ENCODE assay signal across 21 mouse cellular contexts in the genomic region with DNA sequence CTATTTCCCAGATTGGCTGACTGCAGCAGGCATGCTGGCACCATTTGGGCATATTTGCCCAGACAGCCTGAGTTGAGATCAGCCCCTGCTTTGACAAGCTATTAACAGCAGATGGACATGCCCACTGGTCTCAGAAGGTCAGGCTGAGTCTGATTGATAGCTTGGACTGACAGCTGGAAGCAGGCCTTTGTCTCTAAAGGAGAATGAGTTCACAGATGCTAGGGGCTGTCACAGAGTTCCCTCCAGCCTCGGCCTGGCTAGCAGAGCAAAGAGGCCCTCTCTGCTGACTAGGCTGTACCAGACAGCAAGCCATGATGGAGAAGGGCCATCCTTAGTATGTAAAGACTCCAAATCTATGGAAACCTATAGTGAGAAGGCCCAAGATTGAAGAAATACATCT.
DNase-seq lines count a peak whose midpoint lies in the region; ATAC-seq lines count a peak whose summit lies in the region.
"Had no signal": no experiment of that assay in that cellular context is flagged by ENCODE, and none has a peak within 500 bp of the region (broad histone marks: within the 10 kb centered on the region; RNA-seq: fewer than 3 reads in every experiment).

No protein-coding gene starts in this region.

- no peak for ATAC-seq in heart, embryonic 14.5 days (ENCODE audit: insufficient number of reproducible peaks, insufficient read depth, low FRiP score, low read depth)
- no peak for ATAC-seq in midbrain, embryonic 13.5 days
- peak; percentile 45; the same call in 1 of the 2 replicates for ATAC-seq in neural tube, embryonic 11.5 days (ENCODE audit: insufficient read depth, low FRiP score, low TSS enrichment)
- ATAC-seq: CD4-positive, CD25-positive, alpha-beta regulatory T cell, adult 4 months; Patski had no signal

- no peak overlapping the region for H3K4me3 ChIP-seq in heart, embryonic 14.5 days (ENCODE audit: control insufficient read depth in 1 of 2, insufficient read depth in 1 of 2, low read depth in 1 of 2, low read length in 2 of 2)
- H3K4me3 ChIP-seq in midbrain, embryonic 10.5 days: no peak overlapping the region
- H3K4me3 ChIP-seq in midbrain, embryonic 13.5 days (replicated peaks): no peak overlapping the region
- no peak overlapping the region for H3K4me3 ChIP-seq in neural tube, embryonic 11.5 days (ENCODE audit: low read depth, low read length)
- H3K4me3 ChIP-seq: forebrain, embryonic 10.5 days; layer of hippocampus, adult 2 months; lung, embryonic 15.5 days had no signal

- peak overlapping the region; percentile 66 to 82 for H3K27ac ChIP-seq in heart, embryonic 14.5 days (replicated peaks in 1 of 2; ENCODE audit: control insufficient read depth in 1 of 2, insufficient read depth in 1 of 2, low read depth in 2 of 2, low read length in 2 of 2)
- H3K27ac ChIP-seq in midbrain, embryonic 10.5 days (replicated peaks): peak overlapping the region; percentile 64
- H3K27ac ChIP-seq in midbrain, embryonic 13.5 days: no peak overlapping the region
- H3K27ac ChIP-seq in neural tube, embryonic 11.5 days (ENCODE audit: low read depth, low read length): no peak overlapping the region
- H3K27ac ChIP-seq: forebrain, embryonic 10.5 days; layer of hippocampus, adult 2 months; liver, embryonic 14.5 days; lung, embryonic 15.5 days; macrophage had no signal

- H3K27me3 ChIP-seq in heart, embryonic 14.5 days (ENCODE audit: control insufficient read depth, insufficient read depth, low read length): no peaks in the 10 kb centered on the region
- peaks cover 11% of the 10 kb centered on the region; the same call in 1 of the 2 replicates for H3K27me3 ChIP-seq in midbrain, embryonic 10.5 days (ENCODE audit: low read depth, poor library complexity, severe bottlenecking)
- no peaks in the 10 kb centered on the region for H3K27me3 ChIP-seq in midbrain, embryonic 13.5 days
- H3K27me3 ChIP-seq in neural tube, embryonic 11.5 days (ENCODE audit: control insufficient read depth, insufficient read depth, low read length): no peaks in the 10 kb centered on the region
- H3K27me3 ChIP-seq: lung, embryonic 15.5 days; Patski had no signal

- WGBS in heart, embryonic 14.5 days: 26% methylated on average over 1 of the region's 1 CpGs
- WGBS in midbrain, embryonic 10.5 days: 29% methylated on average over 1 of the region's 1 CpGs
- 3% methylated on average over 1 of the region's 1 CpGs for WGBS in midbrain, embryonic 13.5 days
- 0% methylated on average over 1 of the region's 1 CpGs for WGBS in neural tube, embryonic 11.5 days

- no peak overlapping the region for H3K9ac ChIP-seq in heart, embryonic 14.5 days (ENCODE audit: low read length)
- no peak overlapping the region for H3K9ac ChIP-seq in midbrain, embryonic 13.5 days (replicated peaks)
- no peak overlapping the region for H3K9ac ChIP-seq in neural tube, embryonic 11.5 days (ENCODE audit: low read length)
- H3K9ac ChIP-seq: liver, embryonic 14.5 days; lung, embryonic 15.5 days had no signal

- no peaks in the 10 kb centered on the region for H3K36me3 ChIP-seq in heart, embryonic 14.5 days (ENCODE audit: control insufficient read depth, insufficient read depth, low read length)
- H3K36me3 ChIP-seq in midbrain, embryonic 10.5 days: no peaks in the 10 kb centered on the region
- H3K36me3 ChIP-seq in midbrain, embryonic 13.5 days: no peaks in the 10 kb centered on the region
- H3K36me3 ChIP-seq in neural tube, embryonic 11.5 days (ENCODE audit: control insufficient read depth, insufficient read depth, low read length): no peaks in the 10 kb centered on the region
- H3K36me3 ChIP-seq: forebrain, embryonic 10.5 days; lung, embryonic 15.5 days had no signal

- intact Hi-C loops in heart, postnatal 14 days (cut with DNase I): no loop called here

- peaks cover 48 to 64% of the 10 kb centered on the region in 2 experiments for H3K4me1 ChIP-seq in heart, embryonic 14.5 days (ENCODE audit: control insufficient read depth in 2 of 2, insufficient read depth in 2 of 2, low read length in 2 of 2)
- H3K4me1 ChIP-seq in midbrain, embryonic 10.5 days: peaks cover 46% of the 10 kb centered on the region
- H3K4me1 ChIP-seq in midbrain, embryonic 13.5 days (replicated peaks): peaks cover 42% of the 10 kb centered on the region
- peaks cover 18% of the 10 kb centered on the region for H3K4me1 ChIP-seq in neural tube, embryonic 11.5 days (ENCODE audit: control insufficient read depth, insufficient read depth, low read length)

- peak; percentile 48 for DNase-seq in embryo, embryonic 10 days (ENCODE audit: low spot score)
- no peak for DNase-seq in embryo, embryonic 11 days
- DNase-seq in heart, postnatal 14 days: no peak
- DNase-seq in midbrain, embryonic 10.5 days (ENCODE audit: low spot score): no peak
- no peak for DNase-seq in neural tube, embryonic 11.5 days (ENCODE audit: low spot score)
- no peak for DNase-seq in spleen, adult 18-20 months
- DNase-seq: adrenal gland, adult 8-10 months; cerebellum, adult 9-11 months; kidney, adult 8-10 months; kidney, postnatal 14 days; layer of hippocampus, postnatal 36 days; thymus, adult 2 months had no signal

- H3K9me3 ChIP-seq in heart, embryonic 14.5 days (ENCODE audit: control insufficient read depth, low read length): no peaks in the 10 kb centered on the region
- H3K9me3 ChIP-seq in midbrain, embryonic 10.5 days (replicated peaks): no peaks in the 10 kb centered on the region
- H3K9me3 ChIP-seq in midbrain, embryonic 13.5 days: no peaks in the 10 kb centered on the region
- H3K9me3 ChIP-seq in neural tube, embryonic 11.5 days (ENCODE audit: control insufficient read depth, low read length): no peaks in the 10 kb centered on the region
- H3K9me3 ChIP-seq: forebrain, embryonic 10.5 days; lung, embryonic 15.5 days had no signal

- no peak overlapping the region for H3K4me2 ChIP-seq in heart, embryonic 14.5 days (ENCODE audit: low read length)
- H3K4me2 ChIP-seq in midbrain, embryonic 13.5 days (replicated peaks): no peak overlapping the region
- no peak overlapping the region for H3K4me2 ChIP-seq in neural tube, embryonic 11.5 days (ENCODE audit: low read depth)
- H3K4me2 ChIP-seq: lung, embryonic 15.5 days had no signal

Comparison
In these comparisons a context has a peak if more than half of its experiments do, and no peak if none do; other contexts are left out.
1. H3K27ac ChIP-seq: peak in heart, embryonic 14.5 days (2 of 2) and midbrain, embryonic 10.5 days (single experiment); none in midbrain, embryonic 13.5 days (single experiment) and neural tube, embryonic 11.5 days (single experiment).